Mouse (Mus musculus) midbrain, embryonic 10.5 days (tissue): ENCODE measurements at regions not wholly inside any gene's neighbourhood (a gene's known extent, or its start where the extent isn't known, plus 50 kb on each side); places are given as distances from the start of the nearest gene placed in this dataset.

Experiments used
- DNase-seq: peaks from one replicate; pipeline ENCODE4 v3.0.0-alpha.2; 2017; ENCODE audit warnings: low spot score
- H3K27ac ChIP-seq: fragments of 300-500 bp; sonication (generic); replicated peaks from 2 replicates; pipeline ENCODE4 v1.5.1; 2016; ENCODE audit warnings: mild to moderate bottlenecking
- H3K27me3 ChIP-seq: fragments of 300-500 bp; sonication (generic); 2 replicates; pipeline ENCODE4 v1.6.1; 2016; ENCODE audit warnings: low read depth, mild to moderate bottlenecking; ENCODE audit not compliant: poor library complexity, severe bottlenecking
- H3K36me3 ChIP-seq: fragments of 300-500 bp; sonication (generic); 2 replicates; pipeline ENCODE4 v1.6.1; 2016; ENCODE audit warnings: mild to moderate bottlenecking, moderate library complexity
- H3K4me1 ChIP-seq: fragments of 300-500 bp; sonication (generic); 2 replicates; pipeline ENCODE4 v1.6.1; 2016
- H3K4me3 ChIP-seq: fragments of 300-500 bp; sonication (generic); 2 replicates; pipeline ENCODE4 v1.5.1; 2016; ENCODE audit warnings: mild to moderate bottlenecking, moderate library complexity
- H3K9me3 ChIP-seq: fragments of 300-500 bp; sonication (generic); replicated peaks from 2 replicates; pipeline ENCODE4 v1.6.1; 2016; ENCODE audit warnings: mild to moderate bottlenecking
- WGBS: fragments of 180-500 bp; shearing (Covaris S2); methylation state at CpG from one replicate; pipeline ENCODE4 v1.1.7; 2016; 5-methylcytosine and 5-hydroxymethylcytosine counted together

GRCm38 (mm10) chr19:55011341-55011740, 115.7 kb downstream of the Gpam start:
- H3K27ac ChIP-seq, result no peak overlapping the region
- H3K4me1 ChIP-seq, result no peaks in the 10 kb centered on the region
- H3K9me3 ChIP-seq, result no peaks in the 10 kb centered on the region
- no peaks in the 10 kb centered on the region for H3K36me3 ChIP-seq
- WGBS, result 91% methylated on average over 14 of the region's 14 CpGs
- H3K27me3 ChIP-seq, result no peaks in the 10 kb centered on the region
- no peak overlapping the region for H3K4me3 ChIP-seq
- DNase-seq, result no peak

GRCm38 (mm10) chr19:55008463-55009146, 118.4 kb downstream of the Gpam start:
- no peaks in the 10 kb centered on the region for H3K4me1 ChIP-seq
- DNase-seq, result no peak
- no peaks in the 10 kb centered on the region for H3K9me3 ChIP-seq
- no peak overlapping the region for H3K4me3 ChIP-seq
- H3K27ac ChIP-seq, result no peak overlapping the region
- no peaks in the 10 kb centered on the region for H3K27me3 ChIP-seq
- H3K36me3 ChIP-seq, result no peaks in the 10 kb centered on the region
- 83% methylated on average over 3 of the region's 3 CpGs for WGBS

- no peaks in the 10 kb centered on the region for H3K27me3 ChIP-seq
- no peaks in the 10 kb centered on the region for H3K36me3 ChIP-seq
- H3K27ac ChIP-seq, result no peak overlapping the region
- WGBS, result 83% methylated on average over 3 of the region's 3 CpGs
- H3K4me1 ChIP-seq, result no peaks in the 10 kb centered on the region
- no peak for DNase-seq
- H3K4me3 ChIP-seq, result no peak overlapping the region
- H3K9me3 ChIP-seq, result no peaks in the 10 kb centered on the region
Observed at GRCm38 (mm10) chr19:54989982-54990381, 137.1 kb downstream of the Gpam start.

DNA sequence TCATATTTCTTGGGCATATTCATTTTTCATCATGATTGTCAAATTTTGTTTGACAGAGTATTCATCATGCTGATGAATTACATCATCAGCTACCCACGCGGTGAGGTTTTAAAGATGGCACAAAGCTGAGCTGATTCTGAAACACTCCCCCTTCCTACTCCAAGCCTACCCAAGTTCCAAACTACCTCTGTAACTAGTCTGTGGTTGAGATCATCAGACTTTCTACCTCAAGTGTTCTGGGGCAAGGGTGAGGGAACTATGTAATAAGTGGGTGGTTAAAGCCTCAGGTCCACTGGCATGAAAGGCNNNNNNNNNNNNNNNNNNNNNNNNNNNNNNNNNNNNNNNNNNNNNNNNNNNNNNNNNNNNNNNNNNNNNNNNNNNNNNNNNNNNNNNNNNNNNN, 142.5 kb downstream of the Gpam start:
- Histone ChIP-seq H3K27ac (no peak overlapping the region), H3K27me3 (no peaks in the 10 kb centered on the region), H3K36me3 (no peaks in the 10 kb centered on the region), H3K4me3 (no peak overlapping the region), H3K9me3 (no peaks in the 10 kb centered on the region), H3K4me1 (no peaks in the 10 kb centered on the region)
- no peak for DNase-seq
- WGBS, result 93% methylated on average over 2 of the region's 2 CpGs

GRCm38 (mm10) chr19:54982801-54983200, 144.2 kb downstream of the Gpam start:
- WGBS, result 76% methylated on average over 4 of the region's 4 CpGs
- H3K27ac ChIP-seq, result no peak overlapping the region

GRCm38 (mm10) chr19:54971440-54972211, 155.4 kb downstream of the Gpam start:
- Histone ChIP-seq H3K9me3 (no peaks in the 10 kb centered on the region), H3K4me1 (no peaks in the 10 kb centered on the region), H3K36me3 (no peaks in the 10 kb centered on the region), H3K27ac (no peak overlapping the region), H3K27me3 (no peaks in the 10 kb centered on the region), H3K4me3 (no peak overlapping the region)
- WGBS, result 91% methylated on average over 6 of the region's 6 CpGs
- DNase-seq, result no peak

More at GRCm38 (mm10) chr19:54982801-54983200, 144.2 kb downstream of the Gpam start:
- Histone ChIP-seq H3K4me3 (no peak overlapping the region), H3K4me1 (no peaks in the 10 kb centered on the region), H3K9me3 (no peaks in the 10 kb centered on the region), H3K36me3 (no peaks in the 10 kb centered on the region), H3K27me3 (no peaks in the 10 kb centered on the region)
- DNase-seq, result no peak

DNA sequence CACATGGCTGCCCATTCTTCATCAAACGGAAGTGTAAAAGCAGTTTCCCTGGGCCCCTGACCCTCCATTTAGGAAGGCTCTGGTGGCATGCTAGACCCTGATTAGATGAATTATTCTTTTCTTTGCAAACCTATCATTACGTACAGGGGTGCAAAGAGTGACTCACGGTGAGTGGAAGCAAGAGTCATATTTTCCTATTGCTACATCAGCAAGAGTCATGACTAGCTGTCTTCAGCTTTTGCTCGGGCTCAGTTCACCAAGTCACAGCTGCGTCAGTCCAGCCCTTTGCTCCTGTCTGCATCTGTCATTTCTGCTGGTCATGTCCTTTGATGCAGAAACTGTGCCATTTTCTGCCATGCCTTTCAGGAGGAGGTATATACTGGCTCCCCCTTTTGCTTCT, 168.7 kb downstream of the Gpam start:
- H3K9me3 ChIP-seq, result 0 out of 2 replicates have a peak, but pooled peaks cover 3% of the 10 kb centered on the region
- no peak for DNase-seq
- 91% methylated on average over 5 of the region's 5 CpGs for WGBS
- no peak overlapping the region for H3K27ac ChIP-seq
- no peak overlapping the region for H3K4me3 ChIP-seq
- no peaks in the 10 kb centered on the region for H3K36me3 ChIP-seq
- H3K4me1 ChIP-seq, result no peaks in the 10 kb centered on the region
- no peaks in the 10 kb centered on the region for H3K27me3 ChIP-seq

DNA sequence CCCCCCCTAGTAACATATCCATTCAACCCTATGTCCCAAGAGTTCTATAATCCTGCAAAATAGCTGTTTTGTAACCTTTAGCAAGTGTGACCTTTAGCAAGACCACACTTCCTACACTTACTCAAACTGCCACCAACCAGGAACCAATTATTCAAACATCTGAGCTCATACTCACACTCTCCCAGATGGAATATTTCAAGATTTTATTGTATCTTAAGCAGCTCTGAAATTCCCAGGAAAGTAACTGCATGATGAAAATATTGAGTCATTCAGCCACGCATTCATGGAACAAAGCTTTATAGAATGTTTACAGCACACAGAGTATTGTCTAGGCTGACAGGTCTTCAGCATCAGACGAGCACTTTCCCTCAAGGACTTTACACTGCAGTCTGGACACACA, 171.9 kb downstream of the Gpam start:
- H3K27me3 ChIP-seq, result no peaks in the 10 kb centered on the region
- no peak overlapping the region for H3K27ac ChIP-seq
- no peak for DNase-seq
- H3K36me3 ChIP-seq, result no peaks in the 10 kb centered on the region
- no peaks in the 10 kb centered on the region for H3K4me1 ChIP-seq
- WGBS, result 82% methylated on average over 2 of the region's 2 CpGs
- 0 out of 2 replicates have a peak, but pooled peaks cover 3% of the 10 kb centered on the region for H3K9me3 ChIP-seq
- no peak overlapping the region for H3K4me3 ChIP-seq

GRCm38 (mm10) chr19:54952546-54952945, 174.5 kb downstream of the Gpam start:
- Histone ChIP-seq H3K27me3 (no peaks in the 10 kb centered on the region), H3K4me1 (peaks cover 13% of the 10 kb centered on the region), H3K27ac (no peak overlapping the region), H3K4me3 (no peak overlapping the region), H3K36me3 (no peaks in the 10 kb centered on the region), H3K9me3 (0 out of 2 replicates have a peak, but pooled peaks cover 3% of the 10 kb centered on the region)
- 74% methylated on average over 2 of the region's 2 CpGs for WGBS
- no peak for DNase-seq

DNA sequence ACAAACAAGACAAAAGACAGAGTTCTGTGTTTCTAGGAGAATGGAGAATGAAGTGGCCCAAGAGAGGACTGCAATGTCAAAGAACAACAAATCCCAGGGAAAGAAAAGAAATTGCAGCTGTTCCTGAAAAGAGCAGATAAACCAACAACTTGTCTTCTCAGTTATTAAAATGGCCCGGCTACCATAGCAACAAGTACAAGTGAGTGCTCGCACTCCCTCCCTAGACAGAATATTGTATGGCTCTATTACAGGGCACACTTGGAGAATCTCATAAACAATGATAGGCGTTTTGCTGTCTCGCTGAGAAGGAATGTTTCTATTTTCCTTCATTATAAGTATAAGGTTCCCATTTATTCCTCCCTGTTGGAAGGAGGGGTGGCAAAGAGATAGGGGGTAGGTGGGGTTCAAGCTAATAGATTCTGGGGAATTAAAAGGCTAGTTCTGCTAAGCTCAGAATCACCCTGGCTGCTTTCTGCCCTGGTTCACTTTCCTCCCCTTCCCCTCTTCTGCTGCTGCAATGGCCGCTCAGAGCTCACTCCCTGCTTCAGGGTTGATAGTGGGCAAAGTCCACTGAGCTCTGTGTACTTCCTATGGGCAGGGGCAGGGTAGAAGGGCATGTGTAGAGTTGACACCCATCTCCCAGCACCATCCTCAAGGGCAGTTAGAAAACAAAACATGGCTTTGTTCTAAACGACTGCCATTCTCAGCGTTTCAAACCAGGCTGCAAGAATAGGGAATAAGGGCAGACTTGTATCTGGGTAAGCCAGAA, 178.5 kb downstream of the Gpam start:
- Histone ChIP-seq H3K27ac (peak overlapping the region; percentile 42; the same call in 1 of the 2 replicates), H3K4me3 (no peak overlapping the region), H3K4me1 (peaks cover 13% of the 10 kb centered on the region), H3K9me3 (no peaks in the 10 kb centered on the region), H3K27me3 (no peaks in the 10 kb centered on the region), H3K36me3 (no peaks in the 10 kb centered on the region)
- WGBS, result 80% methylated on average over 7 of the region's 7 CpGs
- DNase-seq, result no peak

- Histone ChIP-seq H3K4me1 (peaks cover 13% of the 10 kb centered on the region), H3K9me3 (no peaks in the 10 kb centered on the region), H3K4me3 (no peak overlapping the region), H3K36me3 (no peaks in the 10 kb centered on the region), H3K27me3 (no peaks in the 10 kb centered on the region), H3K27ac (no peak overlapping the region)
- 93% methylated on average over 3 of the region's 3 CpGs for WGBS
- no peak for DNase-seq
Observed at GRCm38 (mm10) chr19:54947583-54947982, 179.5 kb downstream of the Gpam start.

DNA sequence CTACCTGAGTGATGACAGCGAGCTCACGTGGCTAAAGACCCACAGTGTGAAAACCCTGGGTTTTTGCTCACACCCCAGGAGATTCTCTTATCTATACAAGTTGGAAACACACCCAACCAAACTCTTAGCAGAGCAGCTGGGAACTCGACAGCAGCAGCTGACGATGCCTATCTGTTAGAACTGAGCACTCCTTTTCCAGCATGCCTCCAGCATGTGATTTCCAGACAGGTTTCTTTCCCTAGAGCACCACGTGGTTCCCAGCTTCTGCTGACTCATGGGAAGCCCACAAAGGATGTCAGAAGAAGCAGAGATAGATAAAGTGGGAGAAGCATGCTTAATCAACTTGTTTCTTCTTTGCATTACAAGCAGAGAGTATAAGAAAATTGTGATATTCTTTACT, 194.5 kb downstream of the Gpam start:
- WGBS, result 74% methylated on average over 5 of the region's 5 CpGs
- Histone ChIP-seq H3K4me1 (no peaks in the 10 kb centered on the region), H3K27me3 (no peaks in the 10 kb centered on the region), H3K36me3 (no peaks in the 10 kb centered on the region), H3K4me3 (no peak overlapping the region), H3K27ac (no peak overlapping the region), H3K9me3 (no peaks in the 10 kb centered on the region)
- DNase-seq, result no peak

- no peaks in the 10 kb centered on the region for H3K27me3 ChIP-seq
- H3K4me1 ChIP-seq, result no peaks in the 10 kb centered on the region
- no peak for DNase-seq
- H3K4me3 ChIP-seq, result no peak overlapping the region
- H3K27ac ChIP-seq, result no peak overlapping the region
- H3K9me3 ChIP-seq, result no peaks in the 10 kb centered on the region
- 72% methylated on average over 4 of the region's 4 CpGs for WGBS
- no peaks in the 10 kb centered on the region for H3K36me3 ChIP-seq
Observed at GRCm38 (mm10) chr19:54925888-54926287, 201.2 kb downstream of the Gpam start.
